Mouse (Mus musculus) neural tube, embryonic 14.5 days (tissue): ENCODE data around the gene Katnbl1. TPM values are rescaled to one million over a fixed set of nuclear protein-coding genes. Genes with fewer than 3 reads are reported as not detected.
"Not testable (repeated sequence)": the region's sequence is repeated elsewhere in the genome, so short reads cannot be mapped to it uniquely, and the experiment has no call there.

ENCODE experiments used
- ATAC-seq: fragments of 200-750 bp; cut with Nextera tagmentation; 2 replicates; pipeline ENCODE4 v1.8.0; 2017; ENCODE audit warnings: low read depth, mild to moderate bottlenecking, moderate TSS enrichment, moderate library complexity
- H3K27ac ChIP-seq: fragments of 300-500 bp; sonication (generic); 2 replicates; pipeline ENCODE4 v1.5.1; 2014; ENCODE audit warnings: low read depth, mild to moderate bottlenecking, control low read depth, low read length, moderate library complexity, mixed read lengths
- H3K27me3 ChIP-seq: fragments of 300-500 bp; sonication (generic); 2 replicates; pipeline ENCODE4 v1.6.1; 2014; ENCODE audit warnings: low read length; ENCODE audit not compliant: control insufficient read depth, insufficient read depth
- H3K36me3 ChIP-seq: fragments of 300-500 bp; sonication (generic); 2 replicates; pipeline ENCODE4 v1.6.1; 2014; ENCODE audit warnings: low read length, mixed read lengths; ENCODE audit not compliant: control insufficient read depth, insufficient read depth
- H3K4me1 ChIP-seq: fragments of 300-500 bp; sonication (generic); 2 replicates; pipeline ENCODE4 v1.6.1; 2014; ENCODE audit warnings: low read length; ENCODE audit not compliant: control insufficient read depth, insufficient read depth
- H3K4me2 ChIP-seq: fragments of 300-500 bp; sonication (generic); 2 replicates; pipeline ENCODE4 v1.6.1; 2014; ENCODE audit warnings: mild to moderate bottlenecking, low read depth, low read length, control low read depth
- H3K4me3 ChIP-seq: fragments of 300-500 bp; sonication (generic); 2 replicates; pipeline ENCODE4 v1.5.1; 2014; ENCODE audit warnings: low read depth, low read length, control low read depth, mixed read lengths
- H3K9ac ChIP-seq: fragments of 300-500 bp; sonication (generic); replicated peaks from 2 replicates; pipeline ENCODE4 v1.6.1; 2014; ENCODE audit warnings: low read depth, mild to moderate bottlenecking, control low read depth, low read length, mixed read lengths
- H3K9me3 ChIP-seq: fragments of 300-500 bp; sonication (generic); 2 replicates; pipeline ENCODE4 v1.6.1; 2016; ENCODE audit warnings: low read length; ENCODE audit not compliant: control insufficient read depth
- WGBS: fragments of 180-500 bp; shearing (Covaris S2); extraction: QIAGEN DNeasy Blood & Tissue Kit; methylation state at CpG from one replicate; pipeline ENCODE4 v1.1.7; 2014; 5-methylcytosine and 5-hydroxymethylcytosine counted together
- polyA plus RNA-seq: library from polyadenylated mRNA; unstranded; fragments of >200 nt; fragmentation: Nextera tagmentation; extraction: Ambion mirVana; gene quantifications from 2 replicates; pipeline ENCODE4 v1.2.1, GENCODE M21; 2014

Katnbl1 gene
- polyA plus RNA-seq, 1 experiment from 2014 or later: 37.7 TPM

- 93% methylated on average over 4 of the region's 4 CpGs for WGBS
- H3K27me3 ChIP-seq: no peaks in the 10 kb centered on the region
- H3K9ac ChIP-seq: no peak overlapping the region
- no peaks in the 10 kb centered on the region for H3K4me1 ChIP-seq
- H3K27ac ChIP-seq: no peak overlapping the region
- H3K9me3 ChIP-seq: no peaks in the 10 kb centered on the region
- H3K4me3 ChIP-seq: no peak overlapping the region
- ATAC-seq: no peak
- H3K36me3 ChIP-seq: no peaks in the 10 kb centered on the region
- no peak overlapping the region for H3K4me2 ChIP-seq
Measured at GRCm38 (mm10) chr2:112429665-112430064, 50.7 kb downstream of the Katnbl1 start.

- no peak for ATAC-seq
- Histone ChIP-seq H3K4me1 (no peaks in the 10 kb centered on the region), H3K36me3 (no peaks in the 10 kb centered on the region), H3K4me3 (no peak overlapping the region), H3K27me3 (no peaks in the 10 kb centered on the region), H3K4me2 (no peak overlapping the region), H3K9ac (no peak overlapping the region), H3K27ac (no peak overlapping the region), H3K9me3 (no peaks in the 10 kb centered on the region)
- WGBS: 80% methylated on average over 5 of the region's 5 CpGs
Measured at GRCm38 (mm10) chr2:112430403-112430802, 51.4 kb downstream of the Katnbl1 start.

- Histone ChIP-seq H3K27me3 (no peaks in the 10 kb centered on the region), H3K27ac (no peak overlapping the region), H3K4me2 (no peak overlapping the region), H3K4me3 (no peak overlapping the region), H3K36me3 (no peaks in the 10 kb centered on the region), H3K9ac (no peak overlapping the region), H3K9me3 (no peaks in the 10 kb centered on the region), H3K4me1 (no peaks in the 10 kb centered on the region)
- ATAC-seq: no peak
- WGBS: 93% methylated on average over 2 of the region's 2 CpGs
Measured at GRCm38 (mm10) chr2:112432523-112432922, 53.5 kb downstream of the Katnbl1 start.

- Histone ChIP-seq H3K4me2 (no peak overlapping the region), H3K27me3 (no peaks in the 10 kb centered on the region), H3K9me3 (no peaks in the 10 kb centered on the region), H3K36me3 (no peaks in the 10 kb centered on the region), H3K4me1 (no peaks in the 10 kb centered on the region), H3K9ac (no peak overlapping the region), H3K4me3 (no peak overlapping the region), H3K27ac (no peak overlapping the region)
- 85% methylated on average over 2 of the region's 2 CpGs for WGBS
- no peak for ATAC-seq
Measured at GRCm38 (mm10) chr2:112433359-112433758, 54.3 kb downstream of the Katnbl1 start.

GRCm38 (mm10) chr2:112436292-112436691, 57.3 kb downstream of the Katnbl1 start:
- no peak overlapping the region for H3K9ac ChIP-seq
- no peak overlapping the region for H3K4me3 ChIP-seq
- WGBS: 83% methylated on average over 4 of the region's 4 CpGs
- no peaks in the 10 kb centered on the region for H3K4me1 ChIP-seq
- no peak for ATAC-seq
- H3K36me3 ChIP-seq: no peaks in the 10 kb centered on the region
- no peaks in the 10 kb centered on the region for H3K27me3 ChIP-seq
- no peak overlapping the region for H3K27ac ChIP-seq
- no peak overlapping the region for H3K4me2 ChIP-seq
- H3K9me3 ChIP-seq: no peaks in the 10 kb centered on the region

GRCm38 (mm10) chr2:112437589-112437988, 58.6 kb downstream of the Katnbl1 start:
- H3K4me1 ChIP-seq: no peaks in the 10 kb centered on the region
- H3K9ac ChIP-seq: no peak overlapping the region
- no peak overlapping the region for H3K27ac ChIP-seq
- no peaks in the 10 kb centered on the region for H3K9me3 ChIP-seq
- no peaks in the 10 kb centered on the region for H3K36me3 ChIP-seq
- no peak overlapping the region for H3K4me2 ChIP-seq
- WGBS: 88% methylated on average over 2 of the region's 2 CpGs
- no peak for ATAC-seq
- H3K4me3 ChIP-seq: no peak overlapping the region
- H3K27me3 ChIP-seq: no peaks in the 10 kb centered on the region

GRCm38 (mm10) chr2:112443491-112443890, 64.5 kb downstream of the Katnbl1 start:
- H3K9me3 ChIP-seq: no peaks in the 10 kb centered on the region

GRCm38 (mm10) chr2:112445511-112445910, 66.5 kb downstream of the Katnbl1 start:
- no peaks in the 10 kb centered on the region for H3K36me3 ChIP-seq
- H3K9me3 ChIP-seq: no peaks in the 10 kb centered on the region
- no peak overlapping the region for H3K4me3 ChIP-seq
- no peak overlapping the region for H3K4me2 ChIP-seq
- ATAC-seq: no peak
- H3K9ac ChIP-seq: no peak overlapping the region
- H3K27me3 ChIP-seq: no peaks in the 10 kb centered on the region
- no peak overlapping the region for H3K27ac ChIP-seq
- H3K4me1 ChIP-seq: no peaks in the 10 kb centered on the region

More at GRCm38 (mm10) chr2:112443491-112443890, 64.5 kb downstream of the Katnbl1 start:
- H3K27ac ChIP-seq: no peak overlapping the region
- no peak overlapping the region for H3K9ac ChIP-seq
- no peak overlapping the region for H3K4me3 ChIP-seq
- H3K4me2 ChIP-seq: no peak overlapping the region
- H3K4me1 ChIP-seq: no peaks in the 10 kb centered on the region
- no peaks in the 10 kb centered on the region for H3K27me3 ChIP-seq
- no peaks in the 10 kb centered on the region for H3K36me3 ChIP-seq
- no peak for ATAC-seq
- 75% methylated on average over 2 of the region's 2 CpGs for WGBS

GRCm38 (mm10) chr2:112448046-112448445, 69.0 kb downstream of the Katnbl1 start:
- H3K9me3 ChIP-seq, ATAC-seq, H3K4me3 ChIP-seq, H3K27me3 ChIP-seq, H3K36me3 ChIP-seq, H3K4me1 ChIP-seq, H3K27ac ChIP-seq, H3K4me2 ChIP-seq, H3K9ac ChIP-seq: not testable (repeated sequence)
- WGBS: 83% methylated on average over 4 of the region's 4 CpGs
